Mouse (Mus musculus) hindbrain, embryonic 14.5 days (tissue): ENCODE measurements at regions not wholly inside any gene's neighbourhood (a gene's known extent, or its start where the extent isn't known, plus 50 kb on each side); places are given as distances from the start of the nearest gene placed in this dataset.

Source experiments
- ATAC-seq: fragments of 200-750 bp; cut with Nextera tagmentation; 2 replicates; pipeline ENCODE4 v1.8.0; 2017; ENCODE audit warnings: moderate number of reproducible peaks, mild to moderate bottlenecking, moderate TSS enrichment, moderate library complexity; ENCODE audit not compliant: low FRiP score
- DNase-seq: peaks from one replicate; pipeline ENCODE4 v3.0.0-alpha.2; 2015; ENCODE audit warnings: low spot score
- H3K27ac ChIP-seq: fragments of 300-500 bp; sonication (generic); 2 replicates; pipeline ENCODE4 v1.5.1; 2014; ENCODE audit warnings: mild to moderate bottlenecking, moderate library complexity
- H3K27me3 ChIP-seq: fragments of 300-500 bp; sonication (generic); 2 replicates; pipeline ENCODE4 v1.6.1; 2014; ENCODE audit warnings: mild to moderate bottlenecking, low read length, mixed read lengths; ENCODE audit not compliant: control insufficient read depth, insufficient read depth
- H3K36me3 ChIP-seq: fragments of 300-500 bp; sonication (generic); replicated peaks from 2 replicates; pipeline ENCODE4 v1.6.1; 2014; ENCODE audit not compliant: control insufficient read depth, insufficient read depth
- H3K4me1 ChIP-seq: fragments of 300-500 bp; sonication (generic); replicated peaks from 2 replicates; pipeline ENCODE4 v1.6.1; 2014; ENCODE audit warnings: antibody characterized with exemption, low read length, mixed read lengths; ENCODE audit not compliant: control insufficient read depth, insufficient read depth
- H3K4me2 ChIP-seq: fragments of 300-500 bp; sonication (generic); replicated peaks from 2 replicates; pipeline ENCODE4 v1.6.1; 2014; ENCODE audit warnings: mild to moderate bottlenecking, moderate library complexity
- H3K4me3 ChIP-seq: fragments of 300-500 bp; sonication (generic); replicated peaks from 2 replicates; pipeline ENCODE4 v1.5.1; 2014; ENCODE audit warnings: mild to moderate bottlenecking, low read length
- H3K9ac ChIP-seq: fragments of 300-500 bp; sonication (generic); 2 replicates; pipeline ENCODE4 v1.6.1; 2014
- H3K9me3 ChIP-seq: fragments of 300-500 bp; sonication (generic); 2 replicates; pipeline ENCODE4 v1.6.1; 2016; ENCODE audit warnings: low read length; ENCODE audit not compliant: control insufficient read depth
- WGBS: fragments of 180-500 bp; shearing (Covaris S2); extraction: QIAGEN DNeasy Blood & Tissue Kit; methylation state at CpG from one replicate; pipeline ENCODE4 v1.1.7; 2014; 5-methylcytosine and 5-hydroxymethylcytosine counted together

DNA sequence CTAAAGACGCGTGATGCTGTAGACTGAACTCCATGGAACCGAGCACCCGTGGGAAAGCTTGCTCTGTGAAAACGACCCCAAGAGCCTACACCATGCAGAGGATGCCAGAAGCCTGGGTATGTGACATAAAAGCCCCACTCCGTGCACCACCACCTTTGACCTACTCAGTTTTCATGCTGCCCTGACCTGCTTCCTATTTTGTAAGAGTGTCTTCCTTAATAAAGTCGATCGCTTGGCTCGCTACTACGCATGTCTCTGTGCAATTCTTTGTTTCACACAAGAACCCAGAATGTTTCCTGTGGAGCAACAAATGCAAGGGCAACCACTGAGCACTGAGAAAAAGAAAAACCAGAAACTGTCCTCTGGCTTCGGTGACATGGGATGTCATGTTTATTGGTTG lies 60.5 kb downstream of the Sec61b start:
- Histone ChIP-seq H3K4me3 (no peak overlapping the region), H3K4me2 (no peak overlapping the region), H3K9me3 (no peaks in the 10 kb centered on the region), H3K4me1 (no peaks in the 10 kb centered on the region), H3K27me3 (no peaks in the 10 kb centered on the region), H3K27ac (no peak overlapping the region), H3K9ac (no peak overlapping the region), H3K36me3 (no peaks in the 10 kb centered on the region)
- 65% methylated on average over 11 of the region's 11 CpGs for WGBS
- DNase-seq (no peak), ATAC-seq (no peak)

GRCm38 (mm10) chr4:47567694-47568093 lies 93.2 kb downstream of the Sec61b start:
- WGBS, result 77% methylated on average over 3 of the region's 3 CpGs
- no peaks in the 10 kb centered on the region for H3K36me3 ChIP-seq
- no peaks in the 10 kb centered on the region for H3K4me1 ChIP-seq
- DNase-seq, result no peak
- no peak overlapping the region for H3K4me3 ChIP-seq
- ATAC-seq, result no peak
- H3K27me3 ChIP-seq, result no peaks in the 10 kb centered on the region
- no peak overlapping the region for H3K27ac ChIP-seq
- H3K9me3 ChIP-seq, result no peaks in the 10 kb centered on the region
- H3K4me2 ChIP-seq, result no peak overlapping the region
- no peak overlapping the region for H3K9ac ChIP-seq

- Histone ChIP-seq H3K9me3 (no peaks in the 10 kb centered on the region), H3K27ac (no peak overlapping the region), H3K4me3 (no peak overlapping the region), H3K36me3 (no peaks in the 10 kb centered on the region), H3K9ac (no peak overlapping the region), H3K4me2 (no peak overlapping the region), H3K27me3 (no peaks in the 10 kb centered on the region), H3K4me1 (no peaks in the 10 kb centered on the region)
- WGBS, result 94% methylated on average over 5 of the region's 5 CpGs
- DNase-seq (no peak), ATAC-seq (no peak)
These were observed 96.4 kb downstream of the Sec61b start for GRCm38 (mm10) chr4:47570846-47571245.

- H3K27me3 ChIP-seq, result no peaks in the 10 kb centered on the region
- no peaks in the 10 kb centered on the region for H3K4me1 ChIP-seq
- no peak overlapping the region for H3K4me2 ChIP-seq
- no peak overlapping the region for H3K27ac ChIP-seq
- H3K4me3 ChIP-seq, result no peak overlapping the region
- DNase-seq (no peak), ATAC-seq (no peak)
- H3K9me3 ChIP-seq, result no peaks in the 10 kb centered on the region
- H3K9ac ChIP-seq, result no peak overlapping the region
- 83% methylated on average over 4 of the region's 4 CpGs for WGBS
- no peaks in the 10 kb centered on the region for H3K36me3 ChIP-seq
These were observed 101.6 kb downstream of the Sec61b start for GRCm38 (mm10) chr4:47576011-47576410.

GRCm38 (mm10) chr4:47577490-47577889 lies 103.0 kb downstream of the Sec61b start:
- ATAC-seq, result peak; percentile 34; the same call in 1 of the 2 replicates

GRCm38 (mm10) chr4:47578637-47579036 lies 104.2 kb downstream of the Sec61b start:
- H3K4me2 ChIP-seq, result no peak overlapping the region
- no peaks in the 10 kb centered on the region for H3K36me3 ChIP-seq
- H3K4me3 ChIP-seq, result no peak overlapping the region
- no peak overlapping the region for H3K27ac ChIP-seq
- DNase-seq (no peak), ATAC-seq (no peak)
- WGBS, result 81% methylated on average over 10 of the region's 10 CpGs
- H3K9ac ChIP-seq, result no peak overlapping the region
- H3K27me3 ChIP-seq, result no peaks in the 10 kb centered on the region
- no peaks in the 10 kb centered on the region for H3K4me1 ChIP-seq
- no peaks in the 10 kb centered on the region for H3K9me3 ChIP-seq

More at GRCm38 (mm10) chr4:47577490-47577889, 103.0 kb downstream of the Sec61b start:
- H3K27ac ChIP-seq, result no peak overlapping the region
- H3K4me3 ChIP-seq, result no peak overlapping the region
- no peaks in the 10 kb centered on the region for H3K27me3 ChIP-seq
- no peaks in the 10 kb centered on the region for H3K9me3 ChIP-seq
- H3K9ac ChIP-seq, result no peak overlapping the region
- H3K4me1 ChIP-seq, result no peaks in the 10 kb centered on the region
- WGBS, result 93% methylated on average over 3 of the region's 3 CpGs
- no peak overlapping the region for H3K4me2 ChIP-seq
- H3K36me3 ChIP-seq, result no peaks in the 10 kb centered on the region
- DNase-seq, result peak; percentile 61

GRCm38 (mm10) chr4:47580556-47580955 lies 106.1 kb downstream of the Sec61b start:
- WGBS, result 98% methylated on average over 5 of the region's 5 CpGs
- DNase-seq (no peak), ATAC-seq (no peak)
- Histone ChIP-seq H3K36me3 (no peaks in the 10 kb centered on the region), H3K27ac (no peak overlapping the region), H3K9me3 (no peaks in the 10 kb centered on the region), H3K4me2 (no peak overlapping the region), H3K9ac (no peak overlapping the region), H3K4me3 (no peak overlapping the region), H3K27me3 (no peaks in the 10 kb centered on the region), H3K4me1 (no peaks in the 10 kb centered on the region)

GRCm38 (mm10) chr4:47587256-47587655 lies 112.8 kb downstream of the Sec61b start:
- H3K4me3 ChIP-seq, result no peak overlapping the region
- WGBS, result 72% methylated on average over 5 of the region's 5 CpGs
- H3K9me3 ChIP-seq, result 0 out of 2 replicates have a peak, but pooled peaks cover 7% of the 10 kb centered on the region
- no peaks in the 10 kb centered on the region for H3K4me1 ChIP-seq
- ATAC-seq (no peak), DNase-seq (no peak)
- H3K36me3 ChIP-seq, result no peaks in the 10 kb centered on the region
- H3K27me3 ChIP-seq, result no peaks in the 10 kb centered on the region
- no peak overlapping the region for H3K4me2 ChIP-seq
- no peak overlapping the region for H3K9ac ChIP-seq
- H3K27ac ChIP-seq, result no peak overlapping the region

DNA sequence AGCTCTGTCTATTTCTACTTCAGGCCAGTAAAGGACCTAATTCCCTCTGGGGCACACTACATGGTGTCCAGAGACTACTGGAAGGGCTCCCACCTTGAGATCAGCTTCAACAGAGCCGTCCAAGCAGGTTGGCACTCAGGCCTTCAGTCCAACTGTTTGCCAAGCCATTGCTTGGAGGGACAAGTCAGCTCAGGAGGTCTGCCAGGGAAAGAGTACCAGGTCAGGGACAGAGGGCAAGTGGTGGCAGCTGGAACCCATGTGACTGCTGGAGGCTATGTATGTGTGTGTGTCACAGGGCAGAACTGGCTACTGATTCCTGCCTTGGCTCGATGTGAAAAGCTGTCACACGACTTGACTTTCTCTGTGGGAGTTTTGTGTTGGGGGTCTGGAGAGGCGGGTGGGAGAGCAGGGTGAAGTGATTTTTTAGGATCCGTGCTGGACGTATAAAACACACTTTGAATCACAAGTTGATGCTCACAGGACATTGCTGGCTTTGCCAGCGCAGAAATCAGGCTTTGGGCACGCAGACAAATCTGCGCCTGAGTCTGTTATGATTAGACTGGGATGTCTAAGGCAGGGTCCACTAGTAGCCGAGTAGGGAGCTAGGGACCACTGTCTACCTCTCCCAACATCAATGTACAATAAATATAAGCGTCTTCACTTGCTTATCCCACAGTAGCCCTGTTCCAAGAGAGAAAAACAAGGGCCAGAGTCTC lies 118.0 kb downstream of the Sec61b start:
- Histone ChIP-seq H3K27ac (no peak overlapping the region), H3K9ac (no peak overlapping the region), H3K9me3 (0 out of 2 replicates have a peak, but pooled peaks cover 7% of the 10 kb centered on the region), H3K4me2 (no peak overlapping the region), H3K27me3 (no peaks in the 10 kb centered on the region), H3K4me3 (no peak overlapping the region), H3K36me3 (no peaks in the 10 kb centered on the region), H3K4me1 (no peaks in the 10 kb centered on the region)
- no peak for ATAC-seq
- WGBS, result 87% methylated on average over 11 of the region's 11 CpGs
- DNase-seq, result no peak

DNA sequence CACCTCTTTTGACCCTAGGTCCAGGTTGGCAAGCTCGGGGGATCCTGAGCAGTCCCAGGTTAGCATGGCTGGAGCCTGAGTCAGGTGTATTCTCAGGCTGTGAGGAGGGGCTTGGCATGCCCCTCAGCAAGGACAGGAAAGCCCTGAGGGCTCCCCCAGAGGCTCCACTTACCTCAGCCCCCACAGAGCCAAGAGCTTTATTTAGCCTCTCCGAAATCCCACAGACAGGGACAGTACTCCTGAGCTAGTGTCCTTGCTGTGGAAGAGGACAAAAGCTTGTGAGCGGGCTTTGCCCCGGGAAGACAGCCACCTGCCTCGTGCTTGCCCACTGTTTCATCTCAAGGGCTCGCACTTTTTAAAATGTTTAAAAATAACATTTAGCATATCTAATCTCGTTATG lies 118.7 kb downstream of the Sec61b start:
- Histone ChIP-seq H3K4me2 (no peak overlapping the region), H3K9me3 (0 out of 2 replicates have a peak, but pooled peaks cover 7% of the 10 kb centered on the region), H3K4me1 (no peaks in the 10 kb centered on the region), H3K27me3 (no peaks in the 10 kb centered on the region), H3K36me3 (no peaks in the 10 kb centered on the region), H3K4me3 (no peak overlapping the region), H3K27ac (no peak overlapping the region), H3K9ac (no peak overlapping the region)
- no peak for ATAC-seq
- 82% methylated on average over 7 of the region's 7 CpGs for WGBS
- DNase-seq, result no peak
